ENCODE assay signal across 36 mouse cellular contexts in genomic region chr10:93501346-93501745, GRCm38 (mm10). TPM values are rescaled to one million over a fixed set of nuclear protein-coding genes. Genes with fewer than 3 reads are reported as not detected.
DNase-seq lines count a peak whose midpoint lies in the region; ATAC-seq and TF ChIP-seq lines count a peak whose summit lies in the region.
"Had no signal": no experiment of that assay in that cellular context is flagged by ENCODE, and none has a peak within 500 bp of the region (broad histone marks: within the 10 kb centered on the region; RNA-seq: fewer than 3 reads in every experiment).

No protein-coding gene starts in this region.

- no peak overlapping the region for H3K4me2 ChIP-seq in hindbrain, postnatal 0 days (ENCODE audit: low read depth, low read length)
- H3K4me2 ChIP-seq in forebrain, embryonic 15.5 days (replicated peaks), result no peak overlapping the region
- H3K4me2 ChIP-seq: embryonic facial prominence, embryonic 12.5 days; forebrain, embryonic 12.5 days; heart, embryonic 12.5 days; hindbrain, embryonic 14.5 days; lung, embryonic 15.5 days; midbrain, embryonic 11.5 days; stomach, embryonic 15.5 days had no signal

- no peaks in the 10 kb centered on the region for H3K27me3 ChIP-seq in hindbrain, embryonic 10.5 days (ENCODE audit: insufficient read depth, poor library complexity, severe bottlenecking)
- no peaks in the 10 kb centered on the region for H3K27me3 ChIP-seq in hindbrain, postnatal 0 days (ENCODE audit: insufficient read depth, low read length)
- H3K27me3 ChIP-seq in testis, adult 2 months (ENCODE audit: control insufficient read depth, insufficient read depth, low read length), result no peaks in the 10 kb centered on the region
- H3K27me3 ChIP-seq in forebrain, embryonic 15.5 days, result no peaks in the 10 kb centered on the region
- H3K27me3 ChIP-seq: embryonic facial prominence, embryonic 12.5 days; forebrain, embryonic 12.5 days; heart, embryonic 12.5 days; lung, embryonic 15.5 days; stomach, embryonic 15.5 days had no signal

- H3K4me1 ChIP-seq in hindbrain, embryonic 10.5 days (replicated peaks), result peaks cover 9% of the 10 kb centered on the region; the same call in 1 of the 2 replicates
- H3K4me1 ChIP-seq in hindbrain, postnatal 0 days (ENCODE audit: insufficient read depth, low read length), result no peaks in the 10 kb centered on the region
- H3K4me1 ChIP-seq in testis, adult 2 months (ENCODE audit: control insufficient read depth, insufficient read depth, low read length), result no peaks in the 10 kb centered on the region; the same call in 1 of the 2 replicates
- H3K4me1 ChIP-seq in forebrain, embryonic 15.5 days, result no peaks in the 10 kb centered on the region
- H3K4me1 ChIP-seq: embryonic facial prominence, embryonic 12.5 days; forebrain, embryonic 12.5 days; heart, embryonic 12.5 days; lung, embryonic 15.5 days; stomach, embryonic 15.5 days had no signal

- no peak for TF ChIP-seq POLR2A in testis, adult 2 months (IDR thresholded peaks at IDR 0.05; ENCODE audit: control insufficient read depth, low read depth, low read length)

- no peak overlapping the region for H3K4me3 ChIP-seq in hindbrain, embryonic 10.5 days
- no peak overlapping the region for H3K4me3 ChIP-seq in hindbrain, postnatal 0 days (ENCODE audit: low read length)
- peak overlapping the region; percentile 4 for H3K4me3 ChIP-seq in testis, adult 2 months (ENCODE audit: control insufficient read depth, low read depth, low read length)
- H3K4me3 ChIP-seq in forebrain, embryonic 15.5 days, result no peak overlapping the region
- H3K4me3 ChIP-seq: embryonic facial prominence, embryonic 12.5 days; forebrain, embryonic 12.5 days; heart, embryonic 12.5 days; lung, embryonic 15.5 days; stomach, embryonic 15.5 days had no signal

- TF ChIP-seq CTCF in hindbrain, postnatal 0 days (IDR thresholded peaks at IDR 0.05; ENCODE audit: low read depth), result no peak
- no peak for TF ChIP-seq CTCF in testis, adult 2 months (IDR thresholded peaks at IDR 0.05; ENCODE audit: control insufficient read depth, insufficient read depth, insufficient replicate concordance, low read depth, low read length)

- H3K27ac ChIP-seq in hindbrain, embryonic 10.5 days, result 0 out of 2 replicates have a peak overlapping the region, but pooled peaks have one; percentile 8
- no peak overlapping the region for H3K27ac ChIP-seq in hindbrain, postnatal 0 days
- no peak overlapping the region for H3K27ac ChIP-seq in testis, adult 2 months (ENCODE audit: control insufficient read depth, insufficient read depth, low read depth, low read length)
- H3K27ac ChIP-seq in forebrain, embryonic 15.5 days (replicated peaks), result no peak overlapping the region
- H3K27ac ChIP-seq: embryonic facial prominence, embryonic 12.5 days; forebrain, embryonic 12.5 days; hindbrain, embryonic 14.5 days; lung, embryonic 15.5 days; stomach, embryonic 15.5 days had no signal

- H3K36me3 ChIP-seq in hindbrain, embryonic 10.5 days, result no peaks in the 10 kb centered on the region
- no peaks in the 10 kb centered on the region for H3K36me3 ChIP-seq in hindbrain, postnatal 0 days (ENCODE audit: insufficient read depth, low read length)
- no peaks in the 10 kb centered on the region for H3K36me3 ChIP-seq in testis, adult 2 months (ENCODE audit: control insufficient read depth, insufficient read depth, low read length)
- H3K36me3 ChIP-seq in forebrain, embryonic 15.5 days, result no peaks in the 10 kb centered on the region
- H3K36me3 ChIP-seq: embryonic facial prominence, embryonic 12.5 days; forebrain, embryonic 12.5 days; heart, embryonic 12.5 days; lung, embryonic 15.5 days; stomach, embryonic 15.5 days had no signal

- DNase-seq in hindbrain, embryonic 10.5 days (ENCODE audit: low spot score), result no peak
- no peak for DNase-seq in hindbrain, postnatal 0 days (ENCODE audit: low spot score)
- no peak for DNase-seq in testis, postnatal 14 days (ENCODE audit: low spot score)
- DNase-seq: adrenal gland, adult 2 months; adrenal gland, postnatal 36 days; cerebellum, adult 8-10 months; cerebellum, postnatal 25 days; gastrocnemius, postnatal 25 days; heart, adult 18-20 months; heart, postnatal 4 days; kidney, adult 18-20 months; kidney, postnatal 10 days; layer of hippocampus, postnatal 36 days; left cerebral cortex, postnatal 4 days; right cerebral cortex, postnatal 14 days; thymus, adult 18-20 months; thymus, postnatal 25 days had no signal

- no peak overlapping the region for H3K9ac ChIP-seq in hindbrain, postnatal 0 days (replicated peaks; ENCODE audit: low read length)
- no peak overlapping the region for H3K9ac ChIP-seq in forebrain, embryonic 15.5 days (replicated peaks)
- H3K9ac ChIP-seq: embryonic facial prominence, embryonic 12.5 days; forebrain, embryonic 12.5 days; heart, embryonic 12.5 days; hindbrain, embryonic 14.5 days; lung, embryonic 15.5 days; stomach, embryonic 15.5 days had no signal

- WGBS in hindbrain, embryonic 10.5 days, result 75% methylated on average over 10 of the region's 10 CpGs
- WGBS in hindbrain, postnatal 0 days, result 74% methylated on average over 10 of the region's 10 CpGs
- WGBS in forebrain, embryonic 15.5 days, result 81% methylated on average over 10 of the region's 10 CpGs

- ATAC-seq in hindbrain, postnatal 0 days, result no peak
- 0 out of 2 replicates have a peak, but pooled peaks have one; percentile 12 for ATAC-seq in granulocyte monocyte progenitor cell, adult 5-6 weeks (replicated peaks; ENCODE audit: poor library complexity, severe bottlenecking)
- ATAC-seq in megakaryocyte progenitor cell, adult 5-6 weeks (replicated peaks; ENCODE audit: poor library complexity), result no peak
- no peak for ATAC-seq in forebrain, embryonic 15.5 days (replicated peaks)
- ATAC-seq: activated CD4-positive, CD25-positive, alpha-beta regulatory T cell, adult 4 months; inflammation-experienced regulatory T-cells, adult 6 months; midbrain, embryonic 16.5 days had no signal

- no peaks in the 10 kb centered on the region for H3K9me3 ChIP-seq in hindbrain, embryonic 10.5 days
- no peaks in the 10 kb centered on the region for H3K9me3 ChIP-seq in hindbrain, postnatal 0 days (ENCODE audit: low read length)
- H3K9me3 ChIP-seq in forebrain, embryonic 15.5 days, result no peaks in the 10 kb centered on the region
- H3K9me3 ChIP-seq: embryonic facial prominence, embryonic 12.5 days; forebrain, embryonic 12.5 days; heart, embryonic 12.5 days; lung, embryonic 15.5 days; stomach, embryonic 15.5 days had no signal

RNA-seq across cellular contexts. Expression of gene Hal, which starts 12.8 kb away (rescaled TPM):
- 0.12 and 0.17 TPM in 2 replicates for polyA plus RNA-seq in hindbrain, embryonic 10.5 days (2016; fragmentation: Nextera tagmentation; extraction: Ambion mirVana)
- not detected in 2 replicates for total RNA-seq in hindbrain, postnatal 0 days (2014; rRNA removed)
- 0.18 and 0.29 TPM in 2 replicates for polyA plus RNA-seq in hindbrain, postnatal 0 days (2015; fragmentation: Nextera tagmentation; extraction: Ambion mirVana)
- 1.3 and 1.6 TPM in 2 replicates for polyA plus RNA-seq in testis, adult 2 months (2012; rRNA removed)
- total RNA-seq in granulocyte monocyte progenitor cell, adult 5-6 weeks (2014; fragmentation: Nextera tagmentation), result 0.51 and 2.0 TPM in 2 replicates
- total RNA-seq in granulocyte monocyte progenitor cell, adult 5-6 weeks (2017), result 0.57 and 1.2 TPM in 2 replicates
- 0.42 and 0.71 TPM in 2 replicates for total RNA-seq in megakaryocyte progenitor cell, adult 5-6 weeks (2015)
- total RNA-seq in megakaryocyte progenitor cell, adult 5-6 weeks (2017), result 1.1 TPM in 2 replicates
- polyA plus RNA-seq in forebrain, embryonic 15.5 days (2015; fragmentation: Nextera tagmentation; extraction: Ambion mirVana), result not detected in 2 replicates
- polyA plus RNA-seq: embryonic facial prominence, embryonic 12.5 days; heart, embryonic 12.5 days; heart, postnatal 0 days; hindbrain, embryonic 14.5 days; lung, embryonic 15.5 days; midbrain, embryonic 11.5 days; midbrain, embryonic 16.5 days had no signal

RNA-seq across cellular contexts. Expression of gene Amdhd1, which starts 38.5 kb away (rescaled TPM):
- 0.19 and 0.24 TPM in 2 replicates for polyA plus RNA-seq in hindbrain, embryonic 10.5 days (2016; fragmentation: Nextera tagmentation; extraction: Ambion mirVana)
- total RNA-seq in hindbrain, postnatal 0 days (2014; rRNA removed), result 0.16 TPM in 1 of 2 replicates, not detected in the other
- polyA plus RNA-seq in hindbrain, postnatal 0 days (2015; fragmentation: Nextera tagmentation; extraction: Ambion mirVana), result 0.15 TPM in 1 of 2 replicates, not detected in the other
- 0.07 TPM in 1 of 2 replicates, not detected in the other for polyA plus RNA-seq in testis, adult 2 months (2012; rRNA removed)
- total RNA-seq in granulocyte monocyte progenitor cell, adult 5-6 weeks (2014; fragmentation: Nextera tagmentation), result not detected in 2 replicates
- 0.65 TPM in 1 of 2 replicates, not detected in the other for total RNA-seq in granulocyte monocyte progenitor cell, adult 5-6 weeks (2017)
- 0.17 and 0.68 TPM in 2 replicates for total RNA-seq in megakaryocyte progenitor cell, adult 5-6 weeks (2015)
- total RNA-seq in megakaryocyte progenitor cell, adult 5-6 weeks (2017), result 0.07 and 0.08 TPM in 2 replicates
- polyA plus RNA-seq in forebrain, embryonic 15.5 days (2015; fragmentation: Nextera tagmentation; extraction: Ambion mirVana), result 0.10 TPM in 1 of 2 replicates, not detected in the other
- total RNA-seq: gastrocnemius, postnatal 25 days; heart, adult 18-20 months; megakaryocyte, adult 5-6 weeks; MEL; neutrophil, adult 5-6 weeks had no signal
- polyA plus RNA-seq: midbrain, embryonic 16.5 days had no signal

RNA-seq across cellular contexts. Expression of gene Ccdc38, which starts 39.1 kb away (rescaled TPM):
- polyA plus RNA-seq in hindbrain, embryonic 10.5 days (2016; fragmentation: Nextera tagmentation; extraction: Ambion mirVana), result 0.35 TPM in 2 replicates
- total RNA-seq in hindbrain, postnatal 0 days (2014; rRNA removed), result not detected in 2 replicates
- 0.41 and 0.53 TPM in 2 replicates for polyA plus RNA-seq in hindbrain, postnatal 0 days (2015; fragmentation: Nextera tagmentation; extraction: Ambion mirVana)
- polyA plus RNA-seq in testis, adult 2 months (2012; rRNA removed), result 125 and 137 TPM in 2 replicates
- total RNA-seq in granulocyte monocyte progenitor cell, adult 5-6 weeks (2014; fragmentation: Nextera tagmentation), result 0.13 TPM in 1 of 2 replicates, not detected in the other
- total RNA-seq in granulocyte monocyte progenitor cell, adult 5-6 weeks (2017), result 0.26 and 2.6 TPM in 2 replicates
- 0.10 and 0.12 TPM in 2 replicates for total RNA-seq in megakaryocyte progenitor cell, adult 5-6 weeks (2015)
- 0.04 and 0.20 TPM in 2 replicates for total RNA-seq in megakaryocyte progenitor cell, adult 5-6 weeks (2017)
- 0.37 and 0.51 TPM in 2 replicates for polyA plus RNA-seq in forebrain, embryonic 15.5 days (2015; fragmentation: Nextera tagmentation; extraction: Ambion mirVana)
- total RNA-seq: adrenal gland, adult 2 months; adrenal gland, postnatal 36 days; gastrocnemius, postnatal 25 days; heart, adult 18-20 months; heart, postnatal 4 days; layer of hippocampus, postnatal 36 days; left cerebral cortex, postnatal 4 days; MEL; neutrophil, adult 5-6 weeks had no signal
- polyA plus RNA-seq: adrenal gland, adult 2 months; large intestine, adult 2 months had no signal

RNA-seq across cellular contexts. Expression of gene Lta4h, which starts 48.1 kb away (rescaled TPM):
- 151 and 155 TPM in 2 replicates for polyA plus RNA-seq in hindbrain, embryonic 10.5 days (2016; fragmentation: Nextera tagmentation; extraction: Ambion mirVana)
- 38.5 and 69.2 TPM in 2 replicates for total RNA-seq in hindbrain, postnatal 0 days (2014; rRNA removed)
- 86.6 and 87.4 TPM in 2 replicates for polyA plus RNA-seq in hindbrain, postnatal 0 days (2015; fragmentation: Nextera tagmentation; extraction: Ambion mirVana)
- polyA plus RNA-seq in testis, adult 2 months (2012; rRNA removed), result 15.6 and 16.8 TPM in 2 replicates
- total RNA-seq in granulocyte monocyte progenitor cell, adult 5-6 weeks (2014; fragmentation: Nextera tagmentation), result 753 and 1,014 TPM in 2 replicates
- 752 and 880 TPM in 2 replicates for total RNA-seq in granulocyte monocyte progenitor cell, adult 5-6 weeks (2017)
- 1,064 and 1,073 TPM in 2 replicates for total RNA-seq in megakaryocyte progenitor cell, adult 5-6 weeks (2015)
- 756 and 853 TPM in 2 replicates for total RNA-seq in megakaryocyte progenitor cell, adult 5-6 weeks (2017)
- polyA plus RNA-seq in forebrain, embryonic 15.5 days (2015; fragmentation: Nextera tagmentation; extraction: Ambion mirVana), result 95.1 and 99.0 TPM in 2 replicates

Comparison
In these comparisons a context has a peak if more than half of its experiments do, and no peak if none do; other contexts are left out.
1. RNA of gene Ccdc38, which starts 39.1 kb away (polyA plus RNA-seq): 125 to 137 TPM in testis, adult 2 months; 0.37 to 0.51 TPM in forebrain, embryonic 15.5 days, 0.41 to 0.53 TPM in hindbrain, postnatal 0 days and 0.35 TPM in hindbrain, embryonic 10.5 days; every median in the first group is over 10 times any median in the second.